11 mouse cellular contexts compared by ENCODE assay signal in genomic region chr8:110786501-110786900, GRCm38 (mm10). TPM values are rescaled to one million over a fixed set of nuclear protein-coding genes. Genes with fewer than 3 reads are reported as not detected.
DNase-seq lines count a peak whose midpoint lies in the region; ATAC-seq lines count a peak whose summit lies in the region.
"Not testable (repeated sequence)": the region's sequence is repeated elsewhere in the genome, so short reads cannot be mapped to it uniquely, and the experiment has no call there.
"Had no signal": no experiment of that assay in that cellular context is flagged by ENCODE, and none has a peak within 500 bp of the region (broad histone marks: within the 10 kb centered on the region; RNA-seq: fewer than 3 reads in every experiment).

No protein-coding gene starts in this region.

- 0 out of 2 replicates have a peak, but pooled peaks have one; percentile 51 for ATAC-seq in liver, embryonic 11.5 days (replicated peaks; ENCODE audit: low FRiP score)
- ATAC-seq in liver, embryonic 13.5 days (ENCODE audit: low read depth) = peak; percentile 50; the same call in 1 of the 2 replicates
- peak; percentile 60; the same call in 1 of the 2 replicates for ATAC-seq in megakaryocyte-erythroid progenitor cell, adult 5-6 weeks (replicated peaks; ENCODE audit: low FRiP score, low TSS enrichment, poor library complexity, severe bottlenecking)

- WGBS in liver, embryonic 11.5 days = 70% methylated on average over 7 of the region's 7 CpGs
- 54% methylated on average over 7 of the region's 7 CpGs for WGBS in liver, embryonic 13.5 days (ENCODE audit: insufficient replicate concordance)

- H3K4me1 ChIP-seq in liver, embryonic 11.5 days (replicated peaks; ENCODE audit: control insufficient read depth, insufficient read depth, low read length); liver, embryonic 13.5 days (replicated peaks): not testable (repeated sequence)

- not testable (repeated sequence) for H3K4me3 ChIP-seq in liver, embryonic 11.5 days (ENCODE audit: low read depth, low read length); liver, embryonic 13.5 days (replicated peaks)

- DNase-seq in 416B (ENCODE audit: low read depth) (peak; percentile 58), ES-CJ7 (ENCODE audit: low read depth, low spot score) (peak; percentile 81), R1 (ENCODE audit: low read depth, low spot score) (peak; percentile 78)
- DNase-seq in c-Kit-negative CD71-positive TER-119-positive erythroid progenitor cells, embryonic 14.5 days (ENCODE audit: low read depth, low spot score) = peak; percentile 24
- not testable (repeated sequence) for DNase-seq in liver, embryonic 11.5 days (ENCODE audit: low spot score)
- DNase-seq in liver, embryonic 13.5 days = peak; percentile 29

- H3K9ac ChIP-seq in liver, embryonic 11.5 days (ENCODE audit: low read depth, low read length); liver, embryonic 13.5 days: not testable (repeated sequence)

- not testable (repeated sequence) for H3K27ac ChIP-seq in liver, embryonic 11.5 days (ENCODE audit: low read depth, low read length); liver, embryonic 13.5 days

- H3K27me3 ChIP-seq in liver, embryonic 11.5 days (replicated peaks; ENCODE audit: control insufficient read depth, insufficient read depth, low read length); liver, embryonic 13.5 days: not testable (repeated sequence)

- not testable (repeated sequence) for H3K4me2 ChIP-seq in liver, embryonic 11.5 days; liver, embryonic 13.5 days

- H3K9me3 ChIP-seq in liver, embryonic 11.5 days (ENCODE audit: control insufficient read depth, low read length); liver, embryonic 13.5 days (replicated peaks): not testable (repeated sequence)

- not testable (repeated sequence) for H3K36me3 ChIP-seq in liver, embryonic 11.5 days (ENCODE audit: control insufficient read depth, insufficient read depth, low read length); liver, embryonic 13.5 days

RNA-seq across cellular contexts. Expression of gene Il34, which starts 19.2 kb away (rescaled TPM):
- 0.18 and 0.36 TPM in 2 replicates for polyA plus RNA-seq in liver, embryonic 11.5 days (2014; fragmentation: Nextera tagmentation; extraction: Ambion mirVana)
- polyA plus RNA-seq in liver, embryonic 13.5 days (2015; fragmentation: Nextera tagmentation; extraction: Ambion mirVana) = 0.06 and 0.14 TPM in 2 replicates
- not detected in 2 replicates for total RNA-seq in megakaryocyte-erythroid progenitor cell, adult 5-6 weeks (2014; fragmentation: Nextera tagmentation)
- not detected in 2 replicates for total RNA-seq in megakaryocyte-erythroid progenitor cell, adult 5-6 weeks (2017)
- total RNA-seq: common myeloid progenitor, adult 5-6 weeks had no signal
- polyA plus RNA-seq: activated CD4-positive, CD25-positive, alpha-beta regulatory T cell, adult 4 months; CD4-positive, CD25-positive, alpha-beta regulatory T cell, adult 4 months; erythroblast, embryonic 14.5 days had no signal

RNA-seq across cellular contexts. Expression of gene Cog4, which starts 59.9 kb away (rescaled TPM):
- polyA plus RNA-seq in liver, embryonic 11.5 days (2014; fragmentation: Nextera tagmentation; extraction: Ambion mirVana) = 51.4 and 57.3 TPM in 2 replicates
- 32.0 and 36.5 TPM in 2 replicates for polyA plus RNA-seq in liver, embryonic 13.5 days (2015; fragmentation: Nextera tagmentation; extraction: Ambion mirVana)
- total RNA-seq in megakaryocyte-erythroid progenitor cell, adult 5-6 weeks (2014; fragmentation: Nextera tagmentation) = 37.0 and 48.7 TPM in 2 replicates
- total RNA-seq in megakaryocyte-erythroid progenitor cell, adult 5-6 weeks (2017) = 20.6 and 26.1 TPM in 2 replicates
